8 mouse cellular contexts compared by ENCODE assay signal in genomic region chr1:184034011-184034557, GRCm38 (mm10). TPM values are rescaled to one million over a fixed set of nuclear protein-coding genes. Genes with fewer than 3 reads are reported as not detected.
DNase-seq lines count a peak whose midpoint lies in the region; ATAC-seq lines count a peak whose summit lies in the region.

Gene 1700056E22Rik (minus strand): TSS chr1:184034301.

- under 1% methylated on average over 38 of the region's 38 CpGs for WGBS in forebrain, embryonic 11.5 days
- under 1% methylated on average over 38 of the region's 38 CpGs for WGBS in heart, embryonic 16.5 days
- WGBS in liver, embryonic 15.5 days (ENCODE audit: insufficient replicate concordance): under 1% methylated on average over 38 of the region's 38 CpGs
- under 1% methylated on average over 38 of the region's 38 CpGs for WGBS in neural tube, embryonic 12.5 days

- ATAC-seq in forebrain, embryonic 11.5 days (replicated peaks; ENCODE audit: low FRiP score): peak; percentile 99
- ATAC-seq in heart, embryonic 16.5 days (replicated peaks; ENCODE audit: extremely low read depth, insufficient read depth, low FRiP score): peak; percentile 98
- peak; percentile 99 for ATAC-seq in liver, embryonic 15.5 days (ENCODE audit: insufficient read depth)
- ATAC-seq in neural tube, embryonic 12.5 days (ENCODE audit: low FRiP score, low read depth): peak; percentile 99

- no peaks in the 10 kb centered on the region for H3K36me3 ChIP-seq in forebrain, embryonic 11.5 days (ENCODE audit: control insufficient read depth, insufficient read depth, low read length)
- peaks cover 8% of the 10 kb centered on the region for H3K36me3 ChIP-seq in heart, embryonic 16.5 days (ENCODE audit: control insufficient read depth, insufficient read depth)
- no peaks in the 10 kb centered on the region for H3K36me3 ChIP-seq in liver, embryonic 15.5 days (replicated peaks)
- no peaks in the 10 kb centered on the region for H3K36me3 ChIP-seq in neural tube, embryonic 12.5 days

- DNase-seq in CD8-positive naive resting alpha-beta T cell, adult 2 months (ENCODE audit: low read depth in 2 of 2, low spot score in 2 of 2): peak; percentile 98 to 99
- peak; percentile 98 for DNase-seq in c-Kit-positive CD71-positive TER-119-negative erythroid progenitor cells, embryonic 14.5 days (ENCODE audit: low read depth)
- peak; percentile 99 for DNase-seq in forebrain, embryonic 11.5 days (ENCODE audit: low spot score)
- DNase-seq in kidney, postnatal 36 days: peak; percentile 98 to 100
- DNase-seq in telencephalon, adult 2 months (ENCODE audit: low read depth, low spot score): peak; percentile 98

- H3K4me2 ChIP-seq in forebrain, embryonic 11.5 days (ENCODE audit: low read depth, low read length, severe bottlenecking): peak within 1 kb of the TSS; percentile 83
- H3K4me2 ChIP-seq in heart, embryonic 16.5 days (ENCODE audit: low read depth, low read length): peak within 1 kb of the TSS; percentile 78
- peak within 1 kb of the TSS; percentile 99 for H3K4me2 ChIP-seq in liver, embryonic 15.5 days
- H3K4me2 ChIP-seq in neural tube, embryonic 12.5 days (replicated peaks): peak within 1 kb of the TSS; percentile 77

- H3K27ac ChIP-seq in forebrain, embryonic 11.5 days (ENCODE audit: low read depth, low read length): peak within 1 kb of the TSS; percentile 94
- H3K27ac ChIP-seq in heart, embryonic 16.5 days (ENCODE audit: low read length): peak within 1 kb of the TSS; percentile 99
- H3K27ac ChIP-seq in liver, embryonic 15.5 days (replicated peaks): peak within 1 kb of the TSS; percentile 93
- H3K27ac ChIP-seq in neural tube, embryonic 12.5 days: peak within 1 kb of the TSS; percentile 87

- H3K9ac ChIP-seq in forebrain, embryonic 11.5 days (ENCODE audit: low read length): peak within 1 kb of the TSS; percentile 92
- H3K9ac ChIP-seq in heart, embryonic 16.5 days (ENCODE audit: low read length): peak within 1 kb of the TSS; percentile 99
- H3K9ac ChIP-seq in liver, embryonic 15.5 days: peak within 1 kb of the TSS; percentile 85
- H3K9ac ChIP-seq in neural tube, embryonic 12.5 days: peak within 1 kb of the TSS; percentile 78

- H3K9me3 ChIP-seq in forebrain, embryonic 11.5 days (ENCODE audit: control insufficient read depth, low read length): no peaks in the 10 kb centered on the region
- no peaks in the 10 kb centered on the region for H3K9me3 ChIP-seq in heart, embryonic 16.5 days (replicated peaks; ENCODE audit: control insufficient read depth, low read length)
- no peaks in the 10 kb centered on the region for H3K9me3 ChIP-seq in liver, embryonic 15.5 days (replicated peaks)
- H3K9me3 ChIP-seq in neural tube, embryonic 12.5 days: no peaks in the 10 kb centered on the region

- H3K4me3 ChIP-seq in forebrain, embryonic 11.5 days (ENCODE audit: low read depth, low read length): peak within 1 kb of the TSS; percentile 61
- peak within 1 kb of the TSS; percentile 83 for H3K4me3 ChIP-seq in heart, embryonic 16.5 days (ENCODE audit: low read length)
- peak within 1 kb of the TSS; percentile 76 for H3K4me3 ChIP-seq in liver, embryonic 15.5 days (replicated peaks)
- H3K4me3 ChIP-seq in neural tube, embryonic 12.5 days: peak within 1 kb of the TSS; percentile 59

- H3K4me1 ChIP-seq in forebrain, embryonic 11.5 days (replicated peaks; ENCODE audit: control insufficient read depth, insufficient read depth, low read length): peaks cover 10% of the 10 kb centered on the region
- peaks cover 29% of the 10 kb centered on the region for H3K4me1 ChIP-seq in heart, embryonic 16.5 days (ENCODE audit: control insufficient read depth, insufficient read depth, low read length)
- H3K4me1 ChIP-seq in liver, embryonic 15.5 days (replicated peaks): peaks cover 24% of the 10 kb centered on the region
- H3K4me1 ChIP-seq in neural tube, embryonic 12.5 days: peaks cover 14% of the 10 kb centered on the region

- no peaks in the 10 kb centered on the region for H3K27me3 ChIP-seq in forebrain, embryonic 11.5 days (ENCODE audit: control insufficient read depth, insufficient read depth, low read length)
- no peaks in the 10 kb centered on the region for H3K27me3 ChIP-seq in heart, embryonic 16.5 days (ENCODE audit: control insufficient read depth, insufficient read depth, low read length)
- no peaks in the 10 kb centered on the region for H3K27me3 ChIP-seq in liver, embryonic 15.5 days
- no peaks in the 10 kb centered on the region for H3K27me3 ChIP-seq in neural tube, embryonic 12.5 days (replicated peaks)

RNA-seq across cellular contexts. Expression of gene 1700056E22Rik, which starts in this region (rescaled TPM):
- 1.2 and 2.0 TPM in 2 replicates for polyA plus RNA-seq in forebrain, embryonic 11.5 days (2014; fragmentation: Nextera tagmentation; extraction: Ambion mirVana)
- polyA plus RNA-seq in heart, embryonic 16.5 days (2015; fragmentation: Nextera tagmentation; extraction: Ambion mirVana): 2.2 TPM in 2 replicates
- polyA plus RNA-seq in liver, embryonic 15.5 days (2015; fragmentation: Nextera tagmentation; extraction: Ambion mirVana): 0.43 and 0.45 TPM in 2 replicates
- polyA plus RNA-seq in neural tube, embryonic 12.5 days (2016; fragmentation: Nextera tagmentation; extraction: Ambion mirVana): 1.5 and 2.1 TPM in 2 replicates

Comparison
In these comparisons a context has a peak if more than half of its experiments do, and no peak if none do; other contexts are left out.
1. Peak in every context shown above with its lines: DNase-seq, ATAC-seq, H3K4me3 ChIP-seq and H3K27ac ChIP-seq.
2. Peak in ATAC-seq, H3K4me3 ChIP-seq, H3K27ac ChIP-seq, H3K9ac ChIP-seq and H3K4me2 ChIP-seq in liver, embryonic 15.5 days; RNA of the gene not detected or under 1 TPM.